13 mouse cellular contexts compared by ENCODE assay signal in genomic region chr2:134488671-134489070, GRCm38 (mm10).
"Had no signal": no experiment of that assay in that cellular context is flagged by ENCODE, and none has a peak within 500 bp of the region (broad histone marks: within the 10 kb centered on the region; RNA-seq: fewer than 3 reads in every experiment).

No protein-coding gene starts in this region.

- DNase-seq: liver, postnatal 0 days; lung, adult 2 months; lung, postnatal 14 days; lung, postnatal 36 days; right cerebral cortex, postnatal 14 days; right cerebral cortex, postnatal 4 days; spleen, adult 18-20 months; thymus, adult 18-20 months; thymus, postnatal 25 days; thymus, postnatal 4 days had no signal

- ATAC-seq: liver, postnatal 0 days; lung, postnatal 0 days; midbrain, embryonic 13.5 days; midbrain, embryonic 15.5 days had no signal
